Mouse (Mus musculus): ENCODE measurements around the gene Rab11fip3. TPM values are rescaled to one million over a fixed set of nuclear protein-coding genes. Genes with fewer than 3 reads are reported as not detected.
"Not testable (repeated sequence)": the region's sequence is repeated elsewhere in the genome, so short reads cannot be mapped to it uniquely, and the experiment has no call there.

Gene Rab11fip3
- polyA plus RNA-seq, 1 experiment from 2014 or later: 27.0 TPM

- H3K36me3 ChIP-seq: no peaks in the 10 kb centered on the region
- H3K4me2 ChIP-seq: no peak overlapping the region
- H3K27ac ChIP-seq (replicated peaks): no peak overlapping the region
- H3K27me3 ChIP-seq (replicated peaks): peaks cover 21% of the 10 kb centered on the region
- no peak overlapping the region for H3K9ac ChIP-seq (replicated peaks)
- ATAC-seq (ENCODE audit: low FRiP score): no peak
- peaks cover 8% of the 10 kb centered on the region for H3K4me1 ChIP-seq
- 33% methylated on average over 4 of the region's 4 CpGs for WGBS
- no peak overlapping the region for H3K4me3 ChIP-seq (replicated peaks)
- H3K9me3 ChIP-seq (replicated peaks): no peaks in the 10 kb centered on the region
Measured at GRCm38 (mm10) chr17:26110156-26110555, 40.8 kb upstream of the Rab11fip3 start.

- ATAC-seq (ENCODE audit: low FRiP score): no peak
- Histone ChIP-seq H3K27me3 (replicated peaks) (no peaks in the 10 kb centered on the region; the same call in 1 of the 2 replicates), H3K4me2 (no peak overlapping the region), H3K4me1 (no peaks in the 10 kb centered on the region), H3K9ac (replicated peaks) (no peak overlapping the region), H3K9me3 (replicated peaks) (no peaks in the 10 kb centered on the region), H3K36me3 (no peaks in the 10 kb centered on the region), H3K27ac (replicated peaks) (no peak overlapping the region), H3K4me3 (replicated peaks) (no peak overlapping the region)
- WGBS: 73% methylated on average over 4 of the region's 4 CpGs
Measured at GRCm38 (mm10) chr17:26105619-26106018, 36.3 kb upstream of the Rab11fip3 start.

- Histone ChIP-seq H3K4me1 (no peaks in the 10 kb centered on the region), H3K27ac (replicated peaks) (no peak overlapping the region), H3K9me3 (replicated peaks) (no peaks in the 10 kb centered on the region), H3K27me3 (replicated peaks) (no peaks in the 10 kb centered on the region), H3K4me2 (no peak overlapping the region), H3K9ac (replicated peaks) (no peak overlapping the region), H3K4me3 (replicated peaks) (no peak overlapping the region), H3K36me3 (no peaks in the 10 kb centered on the region)
- no peak for ATAC-seq (ENCODE audit: low FRiP score)
- WGBS: 47% methylated on average over 3 of the region's 4 CpGs
Measured at GRCm38 (mm10) chr17:26101478-26101877, 32.1 kb upstream of the Rab11fip3 start.

GRCm38 (mm10) chr17:26100166-26100565, 30.8 kb upstream of the Rab11fip3 start:
- Histone ChIP-seq H3K9ac (replicated peaks) (no peak overlapping the region), H3K27me3 (replicated peaks) (no peaks in the 10 kb centered on the region), H3K27ac (replicated peaks) (no peak overlapping the region), H3K4me3 (replicated peaks) (no peak overlapping the region), H3K9me3 (replicated peaks) (no peaks in the 10 kb centered on the region), H3K4me1 (peaks cover 5% of the 10 kb centered on the region; the same call in 1 of the 2 replicates), H3K4me2 (no peak overlapping the region), H3K36me3 (no peaks in the 10 kb centered on the region)
- 42% methylated on average over 2 of the region's 2 CpGs for WGBS
- ATAC-seq (ENCODE audit: low FRiP score): no peak

- not testable (repeated sequence) for H3K27ac ChIP-seq (replicated peaks); H3K9ac ChIP-seq (replicated peaks)
Measured at GRCm38 (mm10) chr17:26099316-26099715, 30.0 kb upstream of the Rab11fip3 start.

GRCm38 (mm10) chr17:26098461-26098860, 29.1 kb upstream of the Rab11fip3 start:
- WGBS: 92% methylated on average over 7 of the region's 7 CpGs
- Histone ChIP-seq H3K4me1 (peaks cover 12% of the 10 kb centered on the region), H3K27ac (replicated peaks) (no peak overlapping the region), H3K4me2 (no peak overlapping the region), H3K36me3 (no peaks in the 10 kb centered on the region), H3K9me3 (replicated peaks) (no peaks in the 10 kb centered on the region), H3K27me3 (replicated peaks) (no peaks in the 10 kb centered on the region), H3K9ac (replicated peaks) (no peak overlapping the region), H3K4me3 (replicated peaks) (no peak overlapping the region)
- ATAC-seq (ENCODE audit: low FRiP score): no peak

More at GRCm38 (mm10) chr17:26099316-26099715, 30.0 kb upstream of the Rab11fip3 start:
- H3K4me3 ChIP-seq (replicated peaks); H3K27me3 ChIP-seq (replicated peaks); H3K4me2 ChIP-seq; ATAC-seq (ENCODE audit: low FRiP score); H3K36me3 ChIP-seq; H3K9me3 ChIP-seq (replicated peaks): not testable (repeated sequence)
- H3K4me1 ChIP-seq: peaks cover 12% of the 10 kb centered on the region
- WGBS: 64% methylated on average over 3 of the region's 3 CpGs

GRCm38 (mm10) chr17:26095121-26095740, 25.9 kb upstream of the Rab11fip3 start, which contains the start of gene Nme4:
Gene Nme4, minus strand, starts transcription at chr17:26095602.
- H3K9ac ChIP-seq (replicated peaks): peak within 1 kb of the TSS; percentile 66
- H3K4me3 ChIP-seq (replicated peaks): peak within 1 kb of the TSS; percentile 61
- no peaks in the 10 kb centered on the region for H3K27me3 ChIP-seq (replicated peaks)
- WGBS: 4% methylated on average over 47 of the region's 47 CpGs
- peaks cover 12% of the 10 kb centered on the region for H3K4me1 ChIP-seq
- no peaks in the 10 kb centered on the region for H3K9me3 ChIP-seq (replicated peaks)
- peak within 1 kb of the TSS; percentile 89 for H3K4me2 ChIP-seq
- H3K36me3 ChIP-seq: no peaks in the 10 kb centered on the region
- peak; percentile 80 for ATAC-seq (ENCODE audit: low FRiP score)
- peak within 1 kb of the TSS; percentile 54; the same call in 1 of the 2 replicates for H3K27ac ChIP-seq (replicated peaks)

- Histone ChIP-seq H3K4me1 (peaks cover 14% of the 10 kb centered on the region), H3K9ac (replicated peaks) (peak overlapping the region; percentile 66), H3K9me3 (replicated peaks) (no peaks in the 10 kb centered on the region), H3K27me3 (replicated peaks) (no peaks in the 10 kb centered on the region), H3K4me3 (replicated peaks) (peak overlapping the region; percentile 61), H3K4me2 (peak overlapping the region; percentile 89), H3K27ac (replicated peaks) (no peak overlapping the region), H3K36me3 (no peaks in the 10 kb centered on the region)
- WGBS: 32% methylated on average over 9 of the region's 9 CpGs
- ATAC-seq (ENCODE audit: low FRiP score): no peak
Measured at GRCm38 (mm10) chr17:26094531-26095110, 25.3 kb upstream of the Rab11fip3 start.

GRCm38 (mm10) chr17:26089905-26090632, 20.7 kb upstream of the Rab11fip3 start, which contains the start of gene Decr2:
Gene Decr2, minus strand, starts transcription at chr17:26090337.
- H3K4me3 ChIP-seq (replicated peaks): peak within 1 kb of the TSS; percentile 62
- H3K4me1 ChIP-seq: peaks cover 19% of the 10 kb centered on the region
- H3K27me3 ChIP-seq (replicated peaks): no peaks in the 10 kb centered on the region
- H3K4me2 ChIP-seq: peak within 1 kb of the TSS; percentile 86
- peak within 1 kb of the TSS; percentile 86 for H3K27ac ChIP-seq (replicated peaks)
- WGBS: 2% methylated on average over 32 of the region's 32 CpGs
- peaks cover 4% of the 10 kb centered on the region; the same call in 1 of the 2 replicates for H3K36me3 ChIP-seq
- peak; percentile 89 for ATAC-seq (ENCODE audit: low FRiP score)
- H3K9me3 ChIP-seq (replicated peaks): no peaks in the 10 kb centered on the region
- peak within 1 kb of the TSS; percentile 71 for H3K9ac ChIP-seq (replicated peaks)

- Histone ChIP-seq H3K27me3 (replicated peaks) (no peaks in the 10 kb centered on the region), H3K4me2 (no peak overlapping the region), H3K9ac (replicated peaks) (no peak overlapping the region), H3K4me1 (peaks cover 12% of the 10 kb centered on the region), H3K27ac (replicated peaks) (no peak overlapping the region), H3K9me3 (replicated peaks) (no peaks in the 10 kb centered on the region), H3K4me3 (replicated peaks) (no peak overlapping the region), H3K36me3 (peaks cover 10% of the 10 kb centered on the region)
- no peak for ATAC-seq (ENCODE audit: low FRiP score)
- 92% methylated on average over 9 of the region's 9 CpGs for WGBS
Measured at GRCm38 (mm10) chr17:26087059-26087564, 17.8 kb upstream of the Rab11fip3 start.

GRCm38 (mm10) chr17:26080867-26081266, 11.5 kb upstream of the Rab11fip3 start:
- Histone ChIP-seq H3K4me2 (no peak overlapping the region), H3K9ac (replicated peaks) (no peak overlapping the region), H3K27ac (replicated peaks) (no peak overlapping the region), H3K4me1 (no peaks in the 10 kb centered on the region), H3K4me3 (replicated peaks) (no peak overlapping the region), H3K27me3 (replicated peaks) (no peaks in the 10 kb centered on the region), H3K9me3 (replicated peaks) (no peaks in the 10 kb centered on the region), H3K36me3 (peaks cover 9% of the 10 kb centered on the region; the same call in 1 of the 2 replicates)
- 43% methylated on average over 2 of the region's 2 CpGs for WGBS
- no peak for ATAC-seq (ENCODE audit: low FRiP score)

All from neural tube, embryonic 15.5 days (tissue).